Mouse (Mus musculus) embryonic facial prominence, embryonic 11.5 days (tissue): Measurements from ENCODE around the gene Hspa5. TPM values are rescaled to one million over a fixed set of nuclear protein-coding genes. Genes with fewer than 3 reads are reported as not detected.

Experiments
- ATAC-seq: fragments of 200-750 bp; cut with Nextera tagmentation; replicated peaks from 2 replicates; pipeline ENCODE4 v1.8.0; 2017; ENCODE audit warnings: low read depth; ENCODE audit not compliant: insufficient number of reproducible peaks, low FRiP score, low TSS enrichment
- DNase-seq: peaks from one replicate; pipeline ENCODE4 v3.0.0-alpha.2; 2015; ENCODE audit warnings: low spot score
- H3K27ac ChIP-seq: fragments of 300-500 bp; sonication (generic); replicated peaks from 2 replicates; pipeline ENCODE4 v1.5.1; 2014; ENCODE audit warnings: mild to moderate bottlenecking, low read depth, low read length, control low read depth
- H3K27me3 ChIP-seq: fragments of 300-500 bp; sonication (generic); 2 replicates; pipeline ENCODE4 v1.6.1; 2014; ENCODE audit warnings: mild to moderate bottlenecking, low read length, moderate library complexity, mixed read lengths; ENCODE audit not compliant: control insufficient read depth, insufficient read depth
- H3K36me3 ChIP-seq: fragments of 300-500 bp; sonication (generic); replicated peaks from 2 replicates; pipeline ENCODE4 v1.6.1; 2014; ENCODE audit warnings: low read depth, mild to moderate bottlenecking, low read length, moderate library complexity, mixed read lengths; ENCODE audit not compliant: control insufficient read depth, insufficient read depth
- H3K4me1 ChIP-seq: fragments of 300-500 bp; sonication (generic); 2 replicates; pipeline ENCODE4 v1.6.1; 2014; ENCODE audit warnings: low read length, mixed read lengths; ENCODE audit not compliant: control insufficient read depth, insufficient read depth
- H3K4me2 ChIP-seq: fragments of 300-500 bp; sonication (generic); 2 replicates; pipeline ENCODE4 v1.6.1; 2014; ENCODE audit warnings: low read depth, mild to moderate bottlenecking, control low read depth, low read length, moderate library complexity
- H3K4me3 ChIP-seq: fragments of 300-500 bp; sonication (generic); 2 replicates; pipeline ENCODE4 v1.5.1; 2014; ENCODE audit warnings: low read depth, low read length, control low read depth
- H3K9ac ChIP-seq: fragments of 300-500 bp; sonication (generic); replicated peaks from 2 replicates; pipeline ENCODE4 v1.6.1; 2014; ENCODE audit warnings: mild to moderate bottlenecking, control low read depth, low read length
- H3K9me3 ChIP-seq: fragments of 300-500 bp; sonication (generic); replicated peaks from 2 replicates; pipeline ENCODE4 v1.6.1; 2016; ENCODE audit warnings: mild to moderate bottlenecking, low read length, inconsistent platforms, mixed read lengths; ENCODE audit not compliant: control insufficient read depth
- WGBS: fragments of 180-500 bp; shearing (Covaris S2); extraction: QIAGEN DNeasy Blood & Tissue Kit; methylation state at CpG from one replicate; pipeline ENCODE4 v1.1.7; 2014; 5-methylcytosine and 5-hydroxymethylcytosine counted together
- polyA plus RNA-seq: library from polyadenylated mRNA; unstranded; fragments of >200 nt; fragmentation: Nextera tagmentation; extraction: Ambion mirVana; gene quantifications from 2 replicates; pipeline ENCODE4 v1.2.1, GENCODE M21; 2014

Hspa5 gene
- polyA plus RNA-seq, 1 experiment from 2014 or later = 1,118 TPM

- no peak overlapping the region for H3K4me2 ChIP-seq
- WGBS = 96% methylated on average over 8 of the region's 8 CpGs
- H3K4me3 ChIP-seq = no peak overlapping the region
- H3K27me3 ChIP-seq = no peaks in the 10 kb centered on the region
- no peak for ATAC-seq
- no peak for DNase-seq
- H3K9me3 ChIP-seq = no peaks in the 10 kb centered on the region
- H3K4me1 ChIP-seq = no peaks in the 10 kb centered on the region
- H3K27ac ChIP-seq = no peak overlapping the region
- no peaks in the 10 kb centered on the region for H3K36me3 ChIP-seq
- no peak overlapping the region for H3K9ac ChIP-seq
Observed at GRCm38 (mm10) chr2:34742675-34743074, 29.1 kb upstream of the Hspa5 start.

- DNase-seq (no peak), ATAC-seq (no peak)
- Histone ChIP-seq H3K4me2 (no peak overlapping the region), H3K27ac (no peak overlapping the region), H3K4me3 (no peak overlapping the region), H3K4me1 (no peaks in the 10 kb centered on the region), H3K9ac (no peak overlapping the region), H3K36me3 (no peaks in the 10 kb centered on the region), H3K27me3 (no peaks in the 10 kb centered on the region), H3K9me3 (no peaks in the 10 kb centered on the region)
- 90% methylated on average over 8 of the region's 8 CpGs for WGBS
Observed at GRCm38 (mm10) chr2:34744476-34744875, 27.3 kb upstream of the Hspa5 start.

- H3K9ac ChIP-seq = no peak overlapping the region
- no peaks in the 10 kb centered on the region for H3K9me3 ChIP-seq
- H3K27me3 ChIP-seq = no peaks in the 10 kb centered on the region
- H3K36me3 ChIP-seq = no peaks in the 10 kb centered on the region
- 87% methylated on average over 2 of the region's 2 CpGs for WGBS
- no peaks in the 10 kb centered on the region for H3K4me1 ChIP-seq
- no peak for DNase-seq
- no peak overlapping the region for H3K4me3 ChIP-seq
- H3K4me2 ChIP-seq = no peak overlapping the region
- no peak overlapping the region for H3K27ac ChIP-seq
- no peak for ATAC-seq
Observed at GRCm38 (mm10) chr2:34745673-34746072, 26.1 kb upstream of the Hspa5 start.

- WGBS = 93% methylated on average over 4 of the region's 4 CpGs
- ATAC-seq (no peak), DNase-seq (no peak)
- Histone ChIP-seq H3K36me3 (no peaks in the 10 kb centered on the region), H3K4me3 (no peak overlapping the region), H3K9ac (no peak overlapping the region), H3K4me2 (no peak overlapping the region), H3K4me1 (no peaks in the 10 kb centered on the region), H3K9me3 (no peaks in the 10 kb centered on the region), H3K27me3 (no peaks in the 10 kb centered on the region), H3K27ac (no peak overlapping the region)
Observed at GRCm38 (mm10) chr2:34748479-34748878, 23.3 kb upstream of the Hspa5 start.

GRCm38 (mm10) chr2:34750245-34750644 is 21.5 kb upstream of the Hspa5 start:
- H3K36me3 ChIP-seq = no peaks in the 10 kb centered on the region
- no peak overlapping the region for H3K27ac ChIP-seq
- no peak overlapping the region for H3K9ac ChIP-seq
- DNase-seq = no peak
- no peaks in the 10 kb centered on the region for H3K9me3 ChIP-seq
- no peak overlapping the region for H3K4me3 ChIP-seq
- H3K27me3 ChIP-seq = no peaks in the 10 kb centered on the region
- ATAC-seq = no peak
- WGBS = 81% methylated on average over 2 of the region's 2 CpGs
- H3K4me2 ChIP-seq = no peak overlapping the region
- H3K4me1 ChIP-seq = no peaks in the 10 kb centered on the region

- ATAC-seq = peak; percentile 92
- peak overlapping the region; percentile 96 for H3K4me3 ChIP-seq
- no peaks in the 10 kb centered on the region for H3K36me3 ChIP-seq
- H3K27ac ChIP-seq = peak overlapping the region; percentile 89
- H3K9me3 ChIP-seq = no peaks in the 10 kb centered on the region
- WGBS = under 1% methylated on average over 97 of the region's 106 CpGs
- H3K27me3 ChIP-seq = no peaks in the 10 kb centered on the region
- H3K9ac ChIP-seq = peak overlapping the region; percentile 93
- H3K4me1 ChIP-seq = no peaks in the 10 kb centered on the region
- DNase-seq = peak; percentile 87
- peak overlapping the region; percentile 69 for H3K4me2 ChIP-seq
Observed at GRCm38 (mm10) chr2:34753811-34754550, 17.8 kb upstream of the Hspa5 start.

- Histone ChIP-seq H3K9ac (peak within 1 kb of the TSS; percentile 93), H3K4me2 (peak within 1 kb of the TSS; percentile 69), H3K4me3 (peak within 1 kb of the TSS; percentile 96), H3K9me3 (no peaks in the 10 kb centered on the region), H3K36me3 (no peaks in the 10 kb centered on the region), H3K27me3 (no peaks in the 10 kb centered on the region), H3K27ac (peak within 1 kb of the TSS; percentile 89), H3K4me1 (no peaks in the 10 kb centered on the region)
- ATAC-seq = 0 out of 2 replicates have a peak, but pooled peaks have one; percentile 33
- WGBS = 2% methylated on average over 13 of the region's 14 CpGs
- peak; percentile 70 for DNase-seq
Observed at GRCm38 (mm10) chr2:34754551-34755358, 17.0 kb upstream of the Hspa5 start, which contains the start of gene Gapvd1. Gene Gapvd1 (minus strand): TSS chr2:34755232.

- WGBS = 53% methylated on average over 1 of the region's 1 CpGs
- H3K27me3 ChIP-seq = no peaks in the 10 kb centered on the region
- no peak overlapping the region for H3K9ac ChIP-seq
- no peak overlapping the region for H3K27ac ChIP-seq
- H3K4me3 ChIP-seq = no peak overlapping the region
- H3K9me3 ChIP-seq = no peaks in the 10 kb centered on the region
- H3K36me3 ChIP-seq = no peaks in the 10 kb centered on the region
- no peaks in the 10 kb centered on the region for H3K4me1 ChIP-seq
- no peak overlapping the region for H3K4me2 ChIP-seq
- DNase-seq (no peak), ATAC-seq (no peak)
Observed at GRCm38 (mm10) chr2:34757341-34757740, 14.4 kb upstream of the Hspa5 start.
